Mouse (Mus musculus) lung, embryonic 15.5 days (tissue): ENCODE measurements around the gene Rabggta. TPM values are rescaled to one million over a fixed set of nuclear protein-coding genes. Genes with fewer than 3 reads are reported as not detected.
A peak's percentile ranks its signal among the peaks of the same experiment; 100 is the strongest.

Experiments used
- ATAC-seq: fragments of 200-750 bp; cut with Nextera tagmentation; 2 replicates; pipeline ENCODE4 v1.8.0; 2017; ENCODE audit warnings: moderate number of reproducible peaks, borderline replicate concordance; ENCODE audit not compliant: low FRiP score, low TSS enrichment; ENCODE audit errors: extremely low read depth
- H3K27ac ChIP-seq: fragments of 300-500 bp; sonication (generic); 2 replicates; pipeline ENCODE4 v1.5.1; 2015; ENCODE audit warnings: moderate library complexity, mild to moderate bottlenecking, inconsistent platforms
- H3K27me3 ChIP-seq: fragments of 300-500 bp; sonication (generic); 2 replicates; pipeline ENCODE4 v1.6.1; 2015; ENCODE audit warnings: inconsistent platforms
- H3K36me3 ChIP-seq: fragments of 300-500 bp; sonication (generic); 2 replicates; pipeline ENCODE4 v1.6.1; 2015; ENCODE audit warnings: inconsistent platforms
- H3K4me1 ChIP-seq: fragments of 300-500 bp; sonication (generic); 2 replicates; pipeline ENCODE4 v1.6.1; 2015; ENCODE audit warnings: inconsistent platforms
- H3K4me2 ChIP-seq: fragments of 300-500 bp; sonication (generic); 2 replicates; pipeline ENCODE4 v1.6.1; 2015; ENCODE audit warnings: inconsistent platforms, mild to moderate bottlenecking, moderate library complexity
- H3K4me3 ChIP-seq: fragments of 300-500 bp; sonication (generic); 2 replicates; pipeline ENCODE4 v1.5.1; 2015; ENCODE audit warnings: mild to moderate bottlenecking, inconsistent platforms
- H3K9ac ChIP-seq: fragments of 300-500 bp; sonication (generic); 2 replicates; pipeline ENCODE4 v1.6.1; 2015; ENCODE audit warnings: inconsistent platforms
- H3K9me3 ChIP-seq: fragments of 300-500 bp; sonication (generic); 2 replicates; pipeline ENCODE4 v1.6.1; 2016; ENCODE audit warnings: inconsistent platforms
- WGBS: fragments of 180-500 bp; shearing (Covaris S2); methylation state at CpG from one replicate; pipeline ENCODE4 v1.1.7; 2015; 5-methylcytosine and 5-hydroxymethylcytosine counted together
- polyA plus RNA-seq: library from polyadenylated mRNA; unstranded; fragments of >200 nt; fragmentation: Nextera tagmentation; extraction: Ambion mirVana; gene quantifications from 2 replicates; pipeline ENCODE4 v1.2.1, GENCODE M21; 2015

The Rabggta gene
- polyA plus RNA-seq, 1 experiment from 2014 or later = 31.8 TPM

DNA sequence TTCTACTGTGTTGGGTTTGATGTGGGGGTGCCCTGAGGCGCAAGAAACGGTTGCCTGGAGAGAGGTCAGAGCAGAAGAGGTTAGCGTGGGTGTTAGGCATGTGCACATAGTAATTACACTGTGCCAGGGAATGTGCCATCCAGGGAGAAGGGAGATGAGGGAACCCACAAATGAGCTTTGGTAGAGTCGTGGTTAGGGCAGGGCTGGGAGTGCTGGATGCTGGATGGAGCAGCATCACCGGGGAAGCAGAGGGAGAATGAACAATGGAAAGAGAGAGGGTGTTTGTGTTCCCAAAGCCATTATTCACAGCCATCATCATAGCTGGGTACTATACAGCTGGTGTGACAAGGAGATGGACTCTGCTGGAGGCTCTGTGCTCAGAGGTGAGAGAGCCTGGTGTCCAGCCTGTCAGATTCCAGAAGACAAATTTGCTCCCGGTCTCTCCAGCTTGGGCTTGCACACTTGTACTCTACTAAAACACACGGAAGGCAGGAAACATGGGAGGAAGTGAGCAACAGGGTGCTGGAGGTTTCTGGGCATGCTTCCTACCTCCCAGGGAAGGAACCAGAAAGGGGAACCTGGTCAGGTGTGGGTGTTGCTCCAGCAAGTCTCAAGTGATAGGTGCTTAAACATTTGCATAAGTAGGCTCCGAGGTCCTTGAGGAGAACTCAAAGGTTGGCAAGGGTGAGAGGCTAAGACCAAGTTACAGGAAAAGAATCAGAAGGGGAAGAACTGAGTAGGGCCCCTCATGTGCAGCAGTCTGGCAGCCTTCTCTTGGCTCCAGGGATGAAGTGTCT lies 6.0 kb upstream of the Rabggta start:
- Histone ChIP-seq H3K4me3 (no peak overlapping the region), H3K27me3 (no peaks in the 10 kb centered on the region), H3K27ac (0 out of 2 replicates have a peak overlapping the region, but pooled peaks have one; percentile 1), H3K9ac (no peak overlapping the region), H3K4me2 (no peak overlapping the region), H3K4me1 (peaks cover 8% of the 10 kb centered on the region; the same call in 1 of the 2 replicates), H3K9me3 (no peaks in the 10 kb centered on the region), H3K36me3 (no peaks in the 10 kb centered on the region)
- ATAC-seq = no peak
- 42% methylated on average over 8 of the region's 8 CpGs for WGBS

DNA sequence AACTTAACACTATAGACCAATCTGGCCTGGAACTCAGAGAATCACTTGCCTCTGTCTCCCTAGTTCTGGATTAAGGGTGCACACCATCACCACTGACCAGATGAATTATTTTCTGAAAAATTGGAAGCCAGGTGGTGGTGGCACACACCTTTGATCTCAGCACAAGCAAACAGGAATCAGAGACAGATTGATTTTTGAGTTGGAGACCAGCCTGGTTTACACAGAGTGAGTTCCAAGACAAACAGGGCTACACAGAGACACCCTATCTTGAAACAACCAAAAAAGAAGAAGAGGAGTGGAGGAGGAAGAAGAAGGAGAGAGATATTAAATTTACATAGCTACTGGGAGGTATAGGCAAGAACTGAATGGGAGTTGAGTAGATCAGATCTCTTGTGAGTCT lies 4.2 kb upstream of the Rabggta start:
- no peak overlapping the region for H3K9ac ChIP-seq
- no peaks in the 10 kb centered on the region for H3K9me3 ChIP-seq
- no peak overlapping the region for H3K4me2 ChIP-seq
- no peak overlapping the region for H3K27ac ChIP-seq
- ATAC-seq = no peak
- H3K36me3 ChIP-seq = no peaks in the 10 kb centered on the region
- no peaks in the 10 kb centered on the region for H3K27me3 ChIP-seq
- H3K4me1 ChIP-seq = peaks cover 16% of the 10 kb centered on the region; the same call in 1 of the 2 replicates
- no peak overlapping the region for H3K4me3 ChIP-seq

DNA sequence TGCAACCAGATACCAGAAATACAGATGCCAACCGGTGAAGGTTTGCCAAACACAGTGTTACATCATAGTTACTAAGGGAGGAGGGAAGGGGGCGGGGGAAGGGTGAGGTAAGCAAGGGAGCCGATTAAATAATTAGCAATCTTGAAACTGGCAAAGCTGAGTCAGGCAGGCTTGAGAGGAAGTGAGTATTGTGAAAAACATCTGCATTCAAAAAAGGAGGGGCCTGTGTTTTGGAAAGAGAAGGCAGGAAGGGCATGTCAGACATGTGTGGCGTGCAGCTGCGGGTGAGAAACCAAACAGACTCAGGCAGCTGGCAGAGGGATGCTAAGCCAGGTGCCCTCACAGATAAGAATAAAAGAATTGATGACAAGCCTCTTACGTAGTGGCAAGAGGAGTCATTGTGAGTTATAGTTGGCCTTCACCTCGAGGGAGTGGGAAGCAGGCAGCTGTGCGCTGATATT lies 2.4 kb upstream of the Rabggta start:
- WGBS = 44% methylated on average over 8 of the region's 8 CpGs

DNA sequence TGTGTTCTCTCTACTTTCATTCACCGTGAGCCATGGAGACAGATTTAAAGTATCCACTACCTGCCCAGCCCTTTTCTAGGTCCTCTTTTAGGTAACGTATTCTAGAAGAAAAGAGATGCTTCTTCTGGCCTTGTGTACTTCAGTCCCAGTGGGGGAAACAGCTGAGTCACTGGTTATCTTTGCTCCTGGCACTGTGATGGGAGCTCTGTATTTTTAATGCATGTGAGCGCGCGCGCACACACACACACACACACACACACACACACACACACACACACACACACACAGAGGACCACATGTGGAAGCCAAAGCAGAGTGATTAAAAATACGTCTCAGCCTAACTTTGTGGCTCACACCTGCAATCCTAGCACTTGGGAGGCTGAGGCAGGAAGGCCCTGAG lies 1.4 kb upstream of the Rabggta start:
- Histone ChIP-seq H3K36me3 (peaks cover 8% of the 10 kb centered on the region), H3K4me1 (peaks cover 23% of the 10 kb centered on the region; the same call in 1 of the 2 replicates), H3K27me3 (no peaks in the 10 kb centered on the region), H3K4me3 (no peak overlapping the region), H3K9me3 (no peaks in the 10 kb centered on the region), H3K27ac (no peak overlapping the region), H3K9ac (no peak overlapping the region), H3K4me2 (no peak overlapping the region)
- no peak for ATAC-seq
- WGBS = 90% methylated on average over 7 of the region's 7 CpGs

More for the DNA sequence above, 2.4 kb upstream of the Rabggta start:
- Histone ChIP-seq H3K27ac (no peak overlapping the region), H3K9ac (no peak overlapping the region), H3K4me3 (no peak overlapping the region), H3K4me1 (peaks cover 23% of the 10 kb centered on the region; the same call in 1 of the 2 replicates), H3K36me3 (peaks cover 6% of the 10 kb centered on the region; the same call in 1 of the 2 replicates), H3K4me2 (no peak overlapping the region), H3K27me3 (no peaks in the 10 kb centered on the region), H3K9me3 (no peaks in the 10 kb centered on the region)
- no peak for ATAC-seq

DNA sequence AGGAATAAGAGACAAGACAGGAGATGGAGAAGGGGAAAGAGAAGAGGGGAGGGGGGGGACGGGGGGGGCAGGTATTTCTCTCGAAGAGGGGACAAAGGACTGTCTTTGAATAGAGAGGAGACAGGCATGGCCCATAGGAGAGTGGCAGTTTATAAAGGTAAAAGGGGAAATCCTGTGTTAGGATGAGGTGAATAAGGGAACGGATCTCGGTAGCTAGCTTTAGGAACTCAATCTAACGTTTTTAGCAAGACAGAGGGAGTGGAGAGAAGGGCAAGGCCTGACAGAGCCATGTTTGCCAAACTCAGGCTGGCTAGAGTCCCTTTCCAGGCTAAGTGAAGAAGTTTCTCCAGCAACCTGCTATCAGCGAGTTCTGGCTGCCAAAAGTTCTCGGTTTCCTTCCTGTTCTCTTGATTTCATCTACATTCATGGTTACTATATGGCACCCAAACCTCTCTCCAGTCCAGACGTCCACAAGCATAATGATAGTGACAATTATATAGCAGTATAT lies 429 bp upstream of the Rabggta start:
- Histone ChIP-seq H3K27me3 (no peaks in the 10 kb centered on the region), H3K4me1 (peaks cover 18% of the 10 kb centered on the region; the same call in 1 of the 2 replicates), H3K9ac (peak overlapping the region; percentile 68), H3K4me2 (peak overlapping the region; percentile 72), H3K27ac (no peak overlapping the region), H3K9me3 (no peaks in the 10 kb centered on the region), H3K36me3 (peaks cover 15% of the 10 kb centered on the region), H3K4me3 (peak overlapping the region; percentile 84)
- 44% methylated on average over 8 of the region's 8 CpGs for WGBS
- 0 out of 2 replicates have a peak, but pooled peaks have one; percentile 7 for ATAC-seq

- no peaks in the 10 kb centered on the region for H3K9me3 ChIP-seq
- peak overlapping the region; percentile 84 for H3K4me3 ChIP-seq
- no peaks in the 10 kb centered on the region for H3K27me3 ChIP-seq
- H3K4me2 ChIP-seq = peak overlapping the region; percentile 72
- no peak for ATAC-seq
- H3K9ac ChIP-seq = no peak overlapping the region
- H3K4me1 ChIP-seq = peaks cover 15% of the 10 kb centered on the region; the same call in 1 of the 2 replicates
- no peak overlapping the region for H3K27ac ChIP-seq
- peaks cover 22% of the 10 kb centered on the region for H3K36me3 ChIP-seq
- WGBS = 69% methylated on average over 6 of the region's 6 CpGs
Observed at GRCm38 (mm10) chr14:55721076-55721475, 987 bp downstream of the Rabggta start.

GRCm38 (mm10) chr14:55720666-55721065 lies 1.4 kb downstream of the Rabggta start:
- Histone ChIP-seq H3K36me3 (peaks cover 22% of the 10 kb centered on the region), H3K4me2 (no peak overlapping the region), H3K4me3 (no peak overlapping the region), H3K27ac (no peak overlapping the region), H3K9me3 (no peaks in the 10 kb centered on the region), H3K4me1 (peaks cover 15% of the 10 kb centered on the region; the same call in 1 of the 2 replicates), H3K9ac (no peak overlapping the region), H3K27me3 (no peaks in the 10 kb centered on the region)
- no peak for ATAC-seq
- WGBS = 88% methylated on average over 12 of the region's 12 CpGs

DNA sequence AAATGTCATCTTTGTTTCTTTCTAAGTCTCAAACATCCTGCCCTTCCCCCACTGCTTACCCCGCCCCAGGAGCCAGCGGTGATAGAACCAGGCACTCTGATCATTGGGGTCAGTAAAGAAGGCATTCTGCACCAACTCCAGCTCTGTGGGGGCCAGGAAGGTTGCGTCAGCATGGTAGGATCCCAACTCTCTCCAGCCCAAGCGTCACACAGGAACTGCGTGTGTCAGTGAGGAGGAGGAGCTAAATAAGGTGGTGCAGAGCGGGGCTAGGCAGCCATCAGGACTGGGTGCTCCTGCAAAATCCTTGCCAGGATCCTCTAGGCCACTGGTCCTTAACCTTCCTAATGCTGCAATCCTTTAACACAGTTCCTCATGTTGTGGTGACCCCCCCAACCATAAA lies 2.3 kb downstream of the Rabggta start:
- no peaks in the 10 kb centered on the region for H3K9me3 ChIP-seq
- H3K4me2 ChIP-seq = no peak overlapping the region
- peaks cover 22% of the 10 kb centered on the region; the same call in 1 of the 2 replicates for H3K4me1 ChIP-seq
- H3K9ac ChIP-seq = no peak overlapping the region
- 84% methylated on average over 6 of the region's 6 CpGs for WGBS
- H3K27me3 ChIP-seq = no peaks in the 10 kb centered on the region
- H3K36me3 ChIP-seq = peaks cover 22% of the 10 kb centered on the region
- no peak overlapping the region for H3K27ac ChIP-seq
- H3K4me3 ChIP-seq = no peak overlapping the region
- no peak for ATAC-seq

DNA sequence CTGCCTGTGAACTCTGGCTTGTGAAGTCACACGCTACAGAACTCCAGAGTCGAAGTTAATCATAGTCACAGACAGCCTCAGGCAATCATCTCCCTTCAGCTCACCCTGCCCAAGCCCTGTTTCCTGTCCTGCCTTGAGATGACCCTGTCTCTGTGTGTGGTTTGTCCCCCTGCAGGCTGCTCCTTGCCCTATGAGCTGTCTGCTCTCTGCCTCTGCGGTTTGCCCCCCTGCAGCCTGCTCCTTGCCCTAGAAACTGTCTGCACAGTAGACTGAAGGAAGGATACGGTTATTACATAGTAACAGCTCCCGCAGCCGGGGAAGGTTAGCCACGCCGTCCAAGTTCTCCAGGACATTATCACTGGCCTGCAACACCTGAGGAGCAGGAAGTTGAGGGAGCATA lies 5.2 kb downstream of the Rabggta start:
- peaks cover 27% of the 10 kb centered on the region for H3K4me1 ChIP-seq
- WGBS = 75% methylated on average over 8 of the region's 8 CpGs
- H3K27me3 ChIP-seq = peaks cover 5% of the 10 kb centered on the region
- no peak for ATAC-seq
- peaks cover 22% of the 10 kb centered on the region for H3K36me3 ChIP-seq
- H3K9me3 ChIP-seq = no peaks in the 10 kb centered on the region
- no peak overlapping the region for H3K4me2 ChIP-seq
- H3K27ac ChIP-seq = no peak overlapping the region
- H3K9ac ChIP-seq = no peak overlapping the region
- H3K4me3 ChIP-seq = no peak overlapping the region

GRCm38 (mm10) chr14:55716271-55716670 lies 5.8 kb downstream of the Rabggta start:
- H3K9me3 ChIP-seq = no peaks in the 10 kb centered on the region
- H3K27ac ChIP-seq = no peak overlapping the region
- H3K4me1 ChIP-seq = peaks cover 25% of the 10 kb centered on the region
- peaks cover 5% of the 10 kb centered on the region for H3K27me3 ChIP-seq
- H3K9ac ChIP-seq = no peak overlapping the region
- H3K4me2 ChIP-seq = no peak overlapping the region
- ATAC-seq = no peak
- 88% methylated on average over 6 of the region's 6 CpGs for WGBS
- H3K4me3 ChIP-seq = no peak overlapping the region
- H3K36me3 ChIP-seq = peaks cover 22% of the 10 kb centered on the region

- Histone ChIP-seq H3K9ac (no peak overlapping the region), H3K27me3 (peaks cover 5% of the 10 kb centered on the region), H3K4me2 (no peak overlapping the region), H3K4me3 (no peak overlapping the region), H3K4me1 (peaks cover 19% of the 10 kb centered on the region), H3K9me3 (no peaks in the 10 kb centered on the region), H3K36me3 (peaks cover 20% of the 10 kb centered on the region), H3K27ac (no peak overlapping the region)
- no peak for ATAC-seq
- WGBS = 24% methylated on average over 6 of the region's 6 CpGs
Observed at GRCm38 (mm10) chr14:55714893-55715292, 7.2 kb downstream of the Rabggta start.

DNA sequence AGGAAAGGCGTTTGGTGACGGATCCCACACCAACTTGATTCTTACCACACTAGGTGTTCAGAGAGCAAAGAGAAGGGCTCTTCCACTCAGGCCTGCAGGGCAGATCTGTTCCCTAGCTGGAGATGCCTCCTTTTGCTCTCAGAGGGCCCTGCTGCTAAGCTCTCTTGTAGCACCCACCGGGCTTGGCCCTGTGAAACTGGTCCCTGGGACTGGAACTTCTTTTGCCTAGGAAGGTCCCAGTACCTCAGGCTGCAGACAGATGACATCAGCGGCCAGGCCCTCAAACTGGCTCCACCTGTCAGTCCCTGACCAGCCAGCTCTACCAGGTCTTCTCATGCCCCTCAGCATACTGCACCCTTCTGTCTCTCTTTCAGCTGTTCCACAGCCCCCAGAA lies 8.3 kb downstream of the Rabggta start, which contains the start of gene Tgm1:
Tgm1 (minus strand) TSS at position 198 of the 394 bp plus-strand sequence.
- Histone ChIP-seq H3K9me3 (no peaks in the 10 kb centered on the region), H3K4me3 (peak within 1 kb of the TSS; percentile 24), H3K27ac (peak within 1 kb of the TSS; percentile 67), H3K4me2 (peak within 1 kb of the TSS; percentile 54), H3K36me3 (peaks cover 17% of the 10 kb centered on the region), H3K27me3 (peaks cover 5% of the 10 kb centered on the region), H3K4me1 (peaks cover 19% of the 10 kb centered on the region), H3K9ac (0 out of 2 replicates have a peak within 1 kb of the TSS, but pooled peaks have one; percentile 23)
- ATAC-seq = 0 out of 2 replicates have a peak, but pooled peaks have one; percentile 15
- WGBS = 23% methylated on average over 4 of the region's 4 CpGs
